Mouse (Mus musculus): ENCODE measurements around the gene Snrnp25. TPM values are rescaled to one million over a fixed set of nuclear protein-coding genes. Genes with fewer than 3 reads are reported as not detected.

Snrnp25 gene
- polyA plus RNA-seq, 1 experiment from 2014 or later, result 49.5 TPM

- ATAC-seq (ENCODE audit: insufficient number of reproducible peaks, insufficient read depth, low FRiP score, low read depth), result peak; percentile 55
- H3K27me3 ChIP-seq (ENCODE audit: control insufficient read depth, insufficient read depth, low read length), result no peaks in the 10 kb centered on the region
- peaks cover 40 to 59% of the 10 kb centered on the region in 2 experiments for H3K4me1 ChIP-seq (ENCODE audit: control insufficient read depth in 2 of 2, insufficient read depth in 2 of 2, low read length in 2 of 2)
- H3K9me3 ChIP-seq (ENCODE audit: control insufficient read depth, low read length), result no peaks in the 10 kb centered on the region
- peak overlapping the region; percentile 53 to 60 for H3K4me3 ChIP-seq (ENCODE audit: control insufficient read depth in 1 of 2, insufficient read depth in 1 of 2, low read depth in 1 of 2, low read length in 2 of 2)
- under 1% methylated on average over 46 of the region's 46 CpGs for WGBS
- peaks cover 8% of the 10 kb centered on the region; the same call in 1 of the 2 replicates for H3K36me3 ChIP-seq (ENCODE audit: control insufficient read depth, insufficient read depth, low read length)
- H3K4me2 ChIP-seq (ENCODE audit: low read length), result peak overlapping the region; percentile 82
- H3K9ac ChIP-seq (ENCODE audit: low read length), result peak overlapping the region; percentile 90
- H3K27ac ChIP-seq (replicated peaks in 1 of 2; ENCODE audit: control insufficient read depth in 1 of 2, insufficient read depth in 1 of 2, low read depth in 2 of 2, low read length in 2 of 2), result peak overlapping the region; percentile 78 to 81
These were observed 16.2 kb downstream of the Snrnp25 start for GRCm38 (mm10) chr11:32221225-32221950.

- Histone ChIP-seq H3K4me2 (ENCODE audit: low read length) (peak within 1 kb of the TSS; percentile 82), H3K4me3 (ENCODE audit: control insufficient read depth in 1 of 2, insufficient read depth in 1 of 2, low read depth in 1 of 2, low read length in 2 of 2) (peak within 1 kb of the TSS; percentile 53 to 60), H3K27me3 (ENCODE audit: control insufficient read depth, insufficient read depth, low read length) (no peaks in the 10 kb centered on the region), H3K9me3 (ENCODE audit: control insufficient read depth, low read length) (no peaks in the 10 kb centered on the region), H3K36me3 (ENCODE audit: control insufficient read depth, insufficient read depth, low read length) (peaks cover 8% of the 10 kb centered on the region; the same call in 1 of the 2 replicates), H3K4me1 (ENCODE audit: control insufficient read depth in 2 of 2, insufficient read depth in 2 of 2, low read length in 2 of 2) (peaks cover 43 to 62% of the 10 kb centered on the region in 2 experiments), H3K27ac (replicated peaks in 1 of 2; ENCODE audit: control insufficient read depth in 1 of 2, insufficient read depth in 1 of 2, low read depth in 2 of 2, low read length in 2 of 2) (peak within 1 kb of the TSS; percentile 78 to 81), H3K9ac (ENCODE audit: low read length) (peak within 1 kb of the TSS; percentile 90)
- WGBS, result under 1% methylated on average over 58 of the region's 72 CpGs
- peak; percentile 55 for ATAC-seq (ENCODE audit: insufficient number of reproducible peaks, insufficient read depth, low FRiP score, low read depth)
These were observed 16.8 kb downstream of the Snrnp25 start, which contains the start of gene Rhbdf1 for GRCm38 (mm10) chr11:32221951-32222409. Gene Rhbdf1, minus strand, starts transcription at chr11:32222300.

DNA sequence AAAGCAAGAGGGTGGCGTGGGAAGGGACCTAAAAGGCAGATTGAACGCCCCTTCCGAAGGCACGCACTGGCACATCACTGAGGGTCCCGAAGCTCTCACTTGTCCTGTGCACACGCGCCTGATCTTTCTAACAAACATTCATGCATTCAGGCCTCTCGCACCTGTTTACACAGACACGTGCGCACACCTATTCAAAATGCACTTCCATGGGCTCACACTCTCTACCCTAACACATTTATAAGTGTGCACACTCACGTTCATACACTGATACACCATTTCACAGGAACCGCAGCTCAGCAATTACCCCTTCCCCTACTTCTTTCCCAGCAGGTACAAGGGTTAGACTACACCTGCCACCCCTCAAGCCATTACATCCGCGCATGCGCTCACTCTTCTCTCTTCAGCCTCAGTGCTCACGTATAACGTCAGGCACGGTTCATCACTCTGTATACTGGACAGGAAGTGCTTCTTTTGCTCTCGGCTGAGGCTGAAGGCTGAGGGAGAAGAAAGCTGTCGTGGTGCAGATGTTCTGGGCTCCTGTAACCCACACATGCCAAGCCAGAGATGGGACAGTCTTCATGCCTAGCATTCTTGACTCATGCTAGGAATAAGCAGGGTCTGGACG, 17.5 kb downstream of the Snrnp25 start:
- 10% methylated on average over 21 of the region's 21 CpGs for WGBS
- Histone ChIP-seq H3K36me3 (ENCODE audit: control insufficient read depth, insufficient read depth, low read length) (peaks cover 8% of the 10 kb centered on the region; the same call in 1 of the 2 replicates), H3K9ac (ENCODE audit: low read length) (peak overlapping the region; percentile 90), H3K4me1 (ENCODE audit: control insufficient read depth in 2 of 2, insufficient read depth in 2 of 2, low read length in 2 of 2) (peaks cover 45 to 66% of the 10 kb centered on the region in 2 experiments), H3K4me3 (ENCODE audit: control insufficient read depth in 1 of 2, insufficient read depth in 1 of 2, low read depth in 1 of 2, low read length in 2 of 2) (peak overlapping the region; percentile 53 to 60), H3K27ac (replicated peaks in 1 of 2; ENCODE audit: control insufficient read depth in 1 of 2, insufficient read depth in 1 of 2, low read depth in 2 of 2, low read length in 2 of 2) (peak overlapping the region in 1 of 2 experiments; percentile 78; a peak in 2 of 4 replicates), H3K27me3 (ENCODE audit: control insufficient read depth, insufficient read depth, low read length) (no peaks in the 10 kb centered on the region), H3K4me2 (ENCODE audit: low read length) (peak overlapping the region; percentile 82), H3K9me3 (ENCODE audit: control insufficient read depth, low read length) (no peaks in the 10 kb centered on the region)
- ATAC-seq (ENCODE audit: insufficient number of reproducible peaks, insufficient read depth, low FRiP score, low read depth), result no peak

DNA sequence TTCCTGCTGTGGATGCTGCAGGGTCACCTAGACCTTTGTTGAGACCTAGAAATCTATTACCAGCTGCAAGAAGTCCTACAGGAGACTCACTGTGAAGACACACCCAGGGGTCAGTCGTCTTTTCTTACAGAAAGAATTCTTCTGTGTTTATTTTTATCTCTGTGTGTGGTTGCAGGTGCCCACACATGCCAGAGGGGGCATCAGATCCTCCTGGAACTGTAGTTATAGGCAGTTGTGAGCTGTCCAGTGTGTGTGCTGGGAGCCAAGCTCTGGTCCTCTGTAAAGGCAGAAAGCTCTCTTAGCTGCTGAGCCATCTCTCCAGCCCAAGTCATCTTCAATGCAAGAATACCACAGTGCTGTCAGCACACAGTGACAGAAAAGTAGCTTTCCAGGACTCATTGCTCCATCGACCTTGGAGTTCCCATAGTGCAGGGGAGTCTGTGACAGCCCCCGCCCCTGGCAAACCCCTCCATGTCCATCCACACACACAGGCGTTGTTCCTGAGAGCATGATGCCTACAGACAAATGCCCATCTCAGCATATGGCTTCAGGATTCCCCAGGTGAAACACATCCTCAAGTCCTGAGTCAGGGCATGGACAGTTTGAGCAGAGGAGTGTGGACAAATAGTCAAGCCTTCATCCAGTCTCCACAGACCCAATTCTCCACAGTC, 18.2 kb downstream of the Snrnp25 start:
- Histone ChIP-seq H3K36me3 (ENCODE audit: control insufficient read depth, insufficient read depth, low read length) (peaks cover 8% of the 10 kb centered on the region; the same call in 1 of the 2 replicates), H3K4me3 (ENCODE audit: control insufficient read depth in 1 of 2, insufficient read depth in 1 of 2, low read depth in 1 of 2, low read length in 2 of 2) (no peak overlapping the region), H3K27me3 (ENCODE audit: control insufficient read depth, insufficient read depth, low read length) (no peaks in the 10 kb centered on the region), H3K27ac (replicated peaks in 1 of 2; ENCODE audit: control insufficient read depth in 1 of 2, insufficient read depth in 1 of 2, low read depth in 2 of 2, low read length in 2 of 2) (peak overlapping the region in 1 of 2 experiments; percentile 89; a peak in 1 of 4 replicates), H3K9ac (ENCODE audit: low read length) (no peak overlapping the region), H3K4me2 (ENCODE audit: low read length) (no peak overlapping the region), H3K9me3 (ENCODE audit: control insufficient read depth, low read length) (no peaks in the 10 kb centered on the region), H3K4me1 (ENCODE audit: control insufficient read depth in 2 of 2, insufficient read depth in 2 of 2, low read length in 2 of 2) (peaks cover 44 to 65% of the 10 kb centered on the region in 2 experiments)
- ATAC-seq (ENCODE audit: insufficient number of reproducible peaks, insufficient read depth, low FRiP score, low read depth), result no peak
- WGBS, result 64% methylated on average over 4 of the region's 4 CpGs

GRCm38 (mm10) chr11:32224468-32225139, 19.4 kb downstream of the Snrnp25 start:
- Histone ChIP-seq H3K9ac (ENCODE audit: low read length) (0 out of 2 replicates have a peak overlapping the region, but pooled peaks have one; percentile 13), H3K27ac (replicated peaks in 1 of 2; ENCODE audit: control insufficient read depth in 1 of 2, insufficient read depth in 1 of 2, low read depth in 2 of 2, low read length in 2 of 2) (peak overlapping the region; percentile 77 to 89)

DNA sequence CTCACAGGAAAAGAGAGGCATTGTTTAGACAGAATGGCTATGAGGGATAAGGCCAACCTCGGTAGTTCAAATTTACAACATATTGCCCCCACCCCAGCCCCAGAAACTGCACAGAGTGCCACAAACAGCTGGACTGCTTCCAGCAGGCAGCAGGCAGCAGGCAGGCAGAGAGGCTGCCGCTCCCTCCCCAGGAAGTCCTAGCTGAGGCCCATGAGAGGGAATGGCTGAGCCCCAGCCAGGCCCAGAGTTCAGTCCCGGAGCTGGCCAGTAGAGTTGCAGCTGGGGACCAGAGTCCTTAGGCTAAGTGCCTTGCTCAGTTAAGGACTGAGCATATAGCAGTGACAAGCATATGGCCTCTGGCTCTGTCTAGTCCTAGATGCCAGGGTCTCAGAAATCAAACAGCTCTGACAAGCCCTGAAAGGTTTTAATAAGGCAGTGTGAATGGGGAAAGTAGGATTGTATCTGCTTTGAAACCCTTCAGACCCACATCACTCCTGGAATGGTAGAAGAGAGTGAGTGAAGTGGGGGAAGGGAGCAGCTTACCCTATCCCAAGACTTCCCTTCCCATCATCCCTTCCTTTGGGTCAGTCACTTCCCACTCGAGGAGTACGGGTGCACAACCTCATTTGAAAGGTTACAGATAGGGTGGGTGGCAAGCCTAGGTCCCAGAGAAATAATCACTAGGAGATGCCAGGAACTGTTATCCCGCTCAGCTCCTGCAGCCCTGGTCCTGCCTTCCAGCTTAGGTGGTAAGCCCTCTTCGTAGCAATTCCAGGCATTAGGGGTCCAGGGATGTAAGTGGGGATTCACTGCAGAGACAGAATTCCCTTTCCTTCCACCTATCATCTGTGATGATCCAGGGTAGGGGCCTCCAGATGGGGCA, 20.2 kb downstream of the Snrnp25 start:
- Histone ChIP-seq H3K36me3 (ENCODE audit: control insufficient read depth, insufficient read depth, low read length) (peaks cover 16% of the 10 kb centered on the region), H3K9me3 (ENCODE audit: control insufficient read depth, low read length) (no peaks in the 10 kb centered on the region), H3K9ac (ENCODE audit: low read length) (no peak overlapping the region), H3K4me2 (ENCODE audit: low read length) (peak overlapping the region; percentile 72), H3K27me3 (ENCODE audit: control insufficient read depth, insufficient read depth, low read length) (no peaks in the 10 kb centered on the region), H3K27ac (replicated peaks in 1 of 2; ENCODE audit: control insufficient read depth in 1 of 2, insufficient read depth in 1 of 2, low read depth in 2 of 2, low read length in 2 of 2) (peak overlapping the region; percentile 77 to 89), H3K4me1 (ENCODE audit: control insufficient read depth in 2 of 2, insufficient read depth in 2 of 2, low read length in 2 of 2) (peaks cover 39 to 50% of the 10 kb centered on the region in 2 experiments), H3K4me3 (ENCODE audit: control insufficient read depth in 1 of 2, insufficient read depth in 1 of 2, low read depth in 1 of 2, low read length in 2 of 2) (0 out of 4 replicates have a peak overlapping the region, but pooled peaks of 1 of the 2 experiments have one; percentile 59)
- no peak for ATAC-seq (ENCODE audit: insufficient number of reproducible peaks, insufficient read depth, low FRiP score, low read depth)
- 44% methylated on average over 7 of the region's 7 CpGs for WGBS

More at GRCm38 (mm10) chr11:32224468-32225139, 19.4 kb downstream of the Snrnp25 start:
- Histone ChIP-seq H3K27me3 (ENCODE audit: control insufficient read depth, insufficient read depth, low read length) (no peaks in the 10 kb centered on the region), H3K4me1 (ENCODE audit: control insufficient read depth in 2 of 2, insufficient read depth in 2 of 2, low read length in 2 of 2) (peaks cover 42 to 56% of the 10 kb centered on the region in 2 experiments), H3K36me3 (ENCODE audit: control insufficient read depth, insufficient read depth, low read length) (peaks cover 7% of the 10 kb centered on the region), H3K4me2 (ENCODE audit: low read length) (peak overlapping the region; percentile 16; the same call in 1 of the 2 replicates), H3K9me3 (ENCODE audit: control insufficient read depth, low read length) (no peaks in the 10 kb centered on the region), H3K4me3 (ENCODE audit: control insufficient read depth in 1 of 2, insufficient read depth in 1 of 2, low read depth in 1 of 2, low read length in 2 of 2) (no peak overlapping the region)
- ATAC-seq (ENCODE audit: insufficient number of reproducible peaks, insufficient read depth, low FRiP score, low read depth), result 0 out of 2 replicates have a peak, but pooled peaks have one; percentile 18
- 27% methylated on average over 4 of the region's 4 CpGs for WGBS

Measured in heart, embryonic 14.5 days (tissue).